Mouse (Mus musculus) stomach, postnatal 0 days (tissue): ENCODE results near the gene Grasp.

Source experiments
- CTCF ChIP-seq: IDR thresholded peaks from 2 replicates; pipeline ENCODE4 v1.5.1; 2016; ENCODE audit warnings: antibody characterized with exemption, low read depth, mild to moderate bottlenecking, moderate library complexity
- EP300 ChIP-seq: optimal IDR thresholded peaks from 2 replicates; pipeline ENCODE3; 2016; ENCODE audit warnings: antibody characterized with exemption

DNA sequence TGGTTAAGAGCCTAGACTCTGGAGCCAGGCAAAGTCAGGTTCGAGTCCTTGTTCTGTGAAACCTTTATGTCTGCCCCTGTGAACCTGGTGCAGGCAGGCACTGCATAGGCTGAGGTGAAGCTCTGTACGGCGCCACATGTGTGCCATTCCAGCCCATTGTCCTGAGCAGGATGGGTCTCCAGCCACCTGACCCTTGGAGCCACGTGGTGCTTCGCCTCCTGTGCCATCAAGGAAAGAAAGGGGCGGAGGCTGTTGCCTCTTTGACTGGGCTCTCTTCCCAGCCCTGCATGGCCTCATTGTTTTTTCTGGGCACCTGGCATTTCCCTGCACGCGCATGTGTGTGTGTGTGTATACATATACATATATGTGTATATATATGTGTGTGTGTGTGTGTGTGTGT is 15.8 kb downstream of the Grasp start:
- no peak for TF ChIP-seq CTCF
- TF ChIP-seq EP300: no peak
